Mouse (Mus musculus) left cerebral cortex, postnatal 36 days (tissue): Measurements from ENCODE around the gene Stac2. TPM values are rescaled to one million over a fixed set of nuclear protein-coding genes. Genes with fewer than 3 reads are reported as not detected.

Experiments used
- microRNA-seq: library from miRNA; unstranded; fragments of <30 nt; microRNA quantifications from one replicate; pipeline ENCODE4 v1.2.0, GENCODE M21; 2022
- total RNA-seq, 2 experiments: library from RNA; stranded (reverse); gene quantifications; 2 replicates each; pipeline ENCODE4 v1.2.3; 2021

Gene Stac2
- total RNA-seq, 2 experiments from 2014 or later, result 69.6 to 102 TPM

Small RNA genes lying within 50 kb of the gene (microRNA-seq; reads per million reads assigned to microRNA genes)
- not detected for gene Gm27597

Other genes with a start within 250 kb of the Stac2 start
- gene B230217C12Rik, start 212.7 kb downstream of the Stac2 start, total RNA-seq, result 10 to 100 TPM; 79.9 to 81.0 TPM
- gene Fbxo47, start 169.3 kb downstream of the Stac2 start, total RNA-seq, result 1 to 10 TPM; 1.9 to 3.7 TPM
- gene Plxdc1, start 67.0 kb downstream of the Stac2 start, total RNA-seq, result 10 to 100 TPM; 26.3 to 39.3 TPM
- 1 to 10 TPM in 1 of 2 experiments, under 1 TPM in 1; 0.93 to 1.7 TPM for gene Arl5c, start 57.3 kb downstream of the Stac2 start, total RNA-seq
- gene Cacnb1, start 30.4 kb downstream of the Stac2 start, total RNA-seq, result 100 to 1,000 TPM; 149 to 163 TPM
- 100 to 1,000 TPM; 524 to 620 TPM for gene Rpl19, start 26.8 kb downstream of the Stac2 start, total RNA-seq
- gene Fbxl20, start 96.9 kb upstream of the Stac2 start, total RNA-seq, result 10 to 100 TPM; 36.0 to 42.2 TPM
- gene Med1, start 139.8 kb upstream of the Stac2 start, total RNA-seq, result 10 to 100 TPM; 50.4 to 59.8 TPM
- 10 to 100 TPM; 34.4 to 44.4 TPM for gene Cdk12, start 149.6 kb upstream of the Stac2 start, total RNA-seq